Mouse (Mus musculus): ENCODE measurements around the gene Zfp385b.

- TF ChIP-seq POLR2A (IDR thresholded peaks at IDR 0.05; ENCODE audit: borderline replicate concordance, control insufficient read depth, low read depth, low read length) (no peak), CTCF (IDR thresholded peaks at IDR 0.05; ENCODE audit: control insufficient read depth, insufficient read depth, low read length) (no peak)
These were observed 359.4 kb downstream of the Zfp385b start for GRCm38 (mm10) chr2:77460011-77460410.
